Mouse (Mus musculus) thymus, postnatal 36 days (tissue): ENCODE data around the gene Ppil4.
A peak's percentile ranks its signal among the peaks of the same experiment; 100 is the strongest.

Experiments
- DNase-seq, 2 experiments: peaks; one replicate each; pipeline ENCODE4 v3.0.0; 2022; ENCODE audit warnings: mixed read lengths in 2 of 2

The Ppil4 gene

GRCm38 (mm10) chr10:7863411-7863810 is 70.7 kb downstream of the Ppil4 start:
- DNase-seq: no peak

- no peak for DNase-seq
These were observed 71.5 kb downstream of the Ppil4 start for GRCm38 (mm10) chr10:7864184-7864583.

GRCm38 (mm10) chr10:7864806-7865205 is 72.1 kb downstream of the Ppil4 start:
- DNase-seq: no peak

- peak; percentile 26 to 29 for DNase-seq
These were observed 74.3 kb downstream of the Ppil4 start for GRCm38 (mm10) chr10:7866762-7867665.

- no peak for DNase-seq
These were observed 75.0 kb downstream of the Ppil4 start for GRCm38 (mm10) chr10:7867666-7868030.

- DNase-seq: no peak
These were observed 77.1 kb downstream of the Ppil4 start for GRCm38 (mm10) chr10:7869746-7870145.

- DNase-seq: peak; percentile 49 to 57
These were observed 78.1 kb downstream of the Ppil4 start for GRCm38 (mm10) chr10:7870571-7871315.

- no peak for DNase-seq
These were observed 78.8 kb downstream of the Ppil4 start for GRCm38 (mm10) chr10:7871381-7872020.
